Mouse (Mus musculus) layer of hippocampus, adult 9-11 months (tissue): ENCODE results near the gene Elmo1.

ENCODE experiments used
- DNase-seq: peaks from one replicate; pipeline ENCODE4 v3.0.0; 2022

Elmo1 gene

GRCm38 (mm10) chr13:20490860-20491594 is 400.6 kb downstream of the Elmo1 start:
- DNase-seq: no peak

DNA sequence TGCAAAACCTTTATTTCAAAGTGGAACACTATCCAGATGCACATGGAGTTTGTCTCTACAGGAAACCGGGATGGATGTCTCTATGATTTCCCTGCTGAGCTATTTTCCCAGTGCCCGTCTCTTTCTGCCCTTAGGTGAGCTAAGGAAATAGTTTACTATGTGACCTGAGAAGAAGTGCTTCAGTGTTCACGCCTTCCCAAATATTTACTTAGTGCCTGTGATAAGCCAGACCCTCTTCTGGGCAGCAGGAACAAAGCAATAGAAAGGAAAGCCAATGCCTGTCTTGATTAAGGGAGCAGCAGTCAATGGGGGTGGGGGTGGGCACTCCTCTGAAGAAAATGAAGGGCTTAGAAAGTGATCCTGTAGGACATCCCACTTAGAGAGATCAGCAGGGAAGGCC is 401.3 kb downstream of the Elmo1 start:
- no peak for DNase-seq

DNA sequence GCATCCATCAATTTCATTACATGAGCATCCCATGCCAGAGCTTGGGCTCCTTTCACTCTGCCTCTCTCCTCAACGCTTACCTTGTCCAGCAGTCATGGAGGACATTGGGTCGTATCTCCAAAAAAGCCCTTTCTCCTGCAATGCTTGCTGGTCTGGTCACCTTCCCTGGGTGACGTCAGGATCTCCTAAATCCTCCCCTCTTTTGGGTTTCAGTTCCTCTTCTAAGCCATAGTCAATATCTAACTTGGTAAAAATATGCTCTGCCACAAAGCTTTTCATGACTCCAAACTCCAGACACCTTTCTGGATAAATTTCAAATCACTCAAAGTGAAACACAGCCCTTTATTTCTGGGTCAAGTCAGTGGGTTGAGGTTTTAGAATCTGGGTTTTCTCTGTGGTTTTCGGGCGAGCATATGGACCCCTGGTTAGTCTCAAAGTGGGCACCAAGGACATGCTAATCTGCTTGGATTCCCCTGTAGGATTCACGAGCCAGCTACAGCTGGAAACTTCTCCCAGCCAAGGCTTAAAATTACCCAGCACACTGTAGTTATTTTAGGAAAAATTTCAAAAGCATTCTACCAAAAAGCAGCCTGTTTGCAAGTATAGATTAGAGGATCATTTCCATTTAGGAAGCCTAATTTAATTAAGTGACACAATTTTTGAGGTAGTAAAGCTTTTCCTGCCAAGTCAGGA is 403.8 kb downstream of the Elmo1 start:
- DNase-seq: no peak

GRCm38 (mm10) chr13:20501923-20502322 is 411.5 kb downstream of the Elmo1 start:
- no peak for DNase-seq

- DNase-seq: no peak
These were observed 413.0 kb downstream of the Elmo1 start for GRCm38 (mm10) chr13:20503371-20503770.

- DNase-seq: no peak
These were observed 417.2 kb downstream of the Elmo1 start for GRCm38 (mm10) chr13:20507381-20508129.

GRCm38 (mm10) chr13:20511026-20511425 is 420.6 kb downstream of the Elmo1 start:
- DNase-seq: no peak

GRCm38 (mm10) chr13:20512317-20513240 is 422.2 kb downstream of the Elmo1 start:
- DNase-seq: no peak

DNA sequence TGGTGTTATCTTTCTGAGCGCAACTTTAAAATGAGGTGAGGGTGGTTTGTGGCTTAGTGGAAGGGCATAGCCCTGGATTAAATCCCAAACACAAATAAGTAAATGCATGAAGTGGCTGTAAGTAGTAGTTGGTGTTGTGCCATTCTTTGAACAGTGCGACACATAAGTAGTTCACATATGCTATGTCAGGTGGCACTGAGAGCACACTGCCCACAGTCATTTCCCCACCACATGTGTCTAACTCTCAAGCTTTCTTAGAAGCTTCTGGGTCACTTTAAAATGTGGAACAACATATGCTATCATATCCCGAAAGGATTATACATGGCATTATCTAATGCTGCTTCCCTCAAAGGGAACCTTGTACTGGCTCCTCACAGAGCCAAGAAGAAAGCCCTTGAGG is 424.3 kb downstream of the Elmo1 start:
- DNase-seq: no peak

DNA sequence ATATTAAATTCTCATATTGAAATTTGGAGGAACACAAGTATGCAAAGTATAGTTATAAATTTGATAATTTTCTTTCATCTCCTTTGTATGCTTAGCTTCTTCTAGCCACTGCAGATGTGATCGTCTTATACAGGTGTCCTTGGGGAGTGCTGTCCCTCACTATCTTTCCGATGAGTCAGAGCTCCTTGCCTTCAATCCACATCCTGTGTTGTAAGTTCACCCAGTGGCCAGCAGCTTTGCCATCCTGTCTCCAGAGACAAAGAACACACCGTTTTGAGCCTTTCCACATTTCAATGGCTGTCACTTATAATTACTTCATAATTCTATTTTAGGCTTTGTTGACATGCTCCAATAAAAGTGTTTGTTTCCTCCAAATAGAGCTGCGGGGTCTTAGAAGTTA is 425.7 kb downstream of the Elmo1 start:
- no peak for DNase-seq

DNA sequence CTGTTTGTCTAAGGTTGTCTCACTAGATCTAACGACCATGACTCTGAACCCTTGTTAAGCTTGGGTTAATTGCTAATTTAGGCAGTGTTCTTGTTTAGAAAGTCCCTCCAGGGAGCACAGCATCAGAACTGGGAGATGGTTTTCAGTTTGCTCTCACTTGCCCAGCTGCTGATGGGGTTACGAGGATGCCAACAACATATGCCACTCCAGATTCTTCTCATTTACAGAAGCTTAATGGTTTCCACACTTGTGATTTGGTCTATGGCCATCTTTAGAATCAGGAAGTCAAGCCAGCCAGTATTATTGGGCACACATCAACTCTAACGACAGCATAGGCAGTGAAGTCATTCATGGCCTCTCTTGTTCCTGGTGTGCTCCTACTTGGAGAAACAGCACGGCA is 427.3 kb downstream of the Elmo1 start:
- DNase-seq: no peak

- DNase-seq: no peak
These were observed 431.1 kb downstream of the Elmo1 start for GRCm38 (mm10) chr13:20521492-20521891.

DNA sequence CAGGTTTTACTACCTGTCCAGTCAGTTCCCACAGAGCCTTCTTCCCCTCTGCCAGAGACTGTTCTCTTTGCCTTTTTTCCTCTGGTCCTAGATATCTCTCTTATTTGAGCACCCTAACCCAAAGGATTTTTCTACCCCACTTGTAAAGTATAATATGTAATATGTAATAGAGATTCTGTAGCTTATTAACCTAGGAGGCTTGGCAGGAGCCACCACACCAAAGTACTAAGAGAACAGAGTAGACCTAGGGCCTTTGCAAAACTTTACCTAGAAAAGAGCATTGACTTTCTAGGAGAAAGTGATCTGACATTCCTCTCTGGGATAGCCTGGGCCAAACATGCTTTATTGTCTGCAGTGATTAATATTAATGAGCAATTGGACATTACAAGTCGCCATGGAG is 433.3 kb downstream of the Elmo1 start:
- no peak for DNase-seq

DNA sequence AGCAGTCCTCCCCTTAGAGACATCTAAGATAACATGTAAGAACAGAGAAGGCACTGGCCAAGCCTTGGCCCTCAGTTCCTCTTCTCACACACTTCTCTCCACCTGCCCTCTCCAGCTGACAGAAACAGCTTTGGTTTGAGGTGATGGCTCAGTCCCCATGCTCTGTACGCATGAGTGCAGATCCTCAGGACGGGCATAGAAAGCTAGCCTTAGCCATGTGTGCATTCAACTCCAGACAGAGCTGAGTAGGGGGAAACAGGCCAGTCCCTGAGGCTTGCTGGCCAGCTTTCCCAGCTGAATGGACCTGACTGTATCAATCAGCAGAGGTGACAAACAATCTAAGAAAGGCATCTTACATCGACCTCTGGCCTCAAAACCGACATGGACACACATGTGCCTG is 435.4 kb downstream of the Elmo1 start:
- no peak for DNase-seq

GRCm38 (mm10) chr13:20537053-20537452 is 446.7 kb downstream of the Elmo1 start:
- no peak for DNase-seq

GRCm38 (mm10) chr13:20537487-20537886 is 447.1 kb downstream of the Elmo1 start:
- DNase-seq: no peak

GRCm38 (mm10) chr13:20538216-20539070 is 448.0 kb downstream of the Elmo1 start:
- DNase-seq: no peak

DNA sequence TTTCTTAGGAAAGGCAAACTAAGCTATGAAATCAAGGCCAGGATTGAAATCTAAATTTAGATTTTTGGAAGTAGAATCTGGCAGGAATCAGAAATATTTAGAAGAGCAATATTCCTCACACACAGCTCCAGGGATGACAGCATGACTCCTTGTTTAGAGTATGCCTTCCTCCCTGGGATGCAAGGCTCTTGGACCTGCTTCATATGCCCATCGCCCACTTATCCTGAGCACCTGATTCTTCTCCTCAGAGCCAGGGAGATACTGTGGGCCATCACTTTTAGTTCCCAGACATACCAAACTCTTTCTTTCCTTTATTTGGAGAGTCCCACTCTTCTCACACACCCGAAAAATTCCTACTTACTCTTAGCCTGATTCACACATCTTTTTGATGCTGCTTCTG is 449.2 kb downstream of the Elmo1 start:
- no peak for DNase-seq

GRCm38 (mm10) chr13:20546568-20547204 is 456.3 kb downstream of the Elmo1 start:
- no peak for DNase-seq

- no peak for DNase-seq
These were observed 459.6 kb downstream of the Elmo1 start for GRCm38 (mm10) chr13:20549983-20550382.

DNA sequence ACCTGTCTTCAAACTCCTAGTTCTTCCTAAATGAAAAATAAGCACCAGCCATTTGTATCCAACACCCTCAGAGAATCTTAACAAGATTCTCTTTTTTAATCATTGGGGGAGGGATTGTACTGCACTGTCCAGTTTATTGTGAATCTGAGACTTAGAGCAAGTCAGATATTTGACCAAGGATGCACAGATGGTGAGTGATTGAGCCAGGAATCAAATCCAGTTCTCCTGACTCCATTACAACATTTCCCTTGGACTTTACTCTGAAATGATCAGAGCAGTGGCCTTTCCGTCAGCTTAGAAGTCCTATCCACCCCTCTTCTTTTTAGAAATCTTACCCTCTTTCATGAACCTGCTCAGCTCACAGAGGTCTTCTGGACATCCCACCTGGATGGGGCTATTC is 461.2 kb downstream of the Elmo1 start:
- DNase-seq: no peak
